Mouse (Mus musculus) urinary bladder, postnatal 36 days (tissue): ENCODE data around the gene Eif1.
A peak's percentile ranks its signal among the peaks of the same experiment; 100 is the strongest.
"Not testable (repeated sequence)": the region's sequence is repeated elsewhere in the genome, so short reads cannot be mapped to it uniquely, and the experiment has no call there.

ENCODE experiments used
- DNase-seq, 2 experiments: peaks; one replicate each; pipeline ENCODE4 v3.0.0; 2022; ENCODE audit warnings: low spot score in 2 of 2, mixed read lengths in 1 of 2

The Eif1 gene

GRCm38 (mm10) chr11:100352076-100352857 lies 32.6 kb downstream of the Eif1 start:
- DNase-seq = no peak

- peak in 1 of 2 experiments; percentile 26 for DNase-seq
Observed at GRCm38 (mm10) chr11:100355151-100355951, 35.7 kb downstream of the Eif1 start.

- DNase-seq = peak; percentile 57 to 58
Observed at GRCm38 (mm10) chr11:100355972-100356818, 36.5 kb downstream of the Eif1 start, which contains the start of gene Hap1. Gene Hap1 (minus strand): TSS chr11:100356128.

- DNase-seq = no peak
Observed at GRCm38 (mm10) chr11:100356819-100357211, 37.1 kb downstream of the Eif1 start.

- DNase-seq = no peak
Observed at GRCm38 (mm10) chr11:100357408-100357807, 37.7 kb downstream of the Eif1 start.

GRCm38 (mm10) chr11:100360175-100360574 lies 40.5 kb downstream of the Eif1 start:
- DNase-seq = no peak

GRCm38 (mm10) chr11:100361059-100361458 lies 41.4 kb downstream of the Eif1 start:
- not testable (repeated sequence) for DNase-seq

- peak; percentile 67 to 75 for DNase-seq
Observed at GRCm38 (mm10) chr11:100362209-100362978, 42.7 kb downstream of the Eif1 start.

GRCm38 (mm10) chr11:100362979-100363562 lies 43.4 kb downstream of the Eif1 start:
- peak; percentile 66 to 71 for DNase-seq

- no peak for DNase-seq
Observed at GRCm38 (mm10) chr11:100369145-100369544, 49.5 kb downstream of the Eif1 start.

- DNase-seq = no peak
Observed at GRCm38 (mm10) chr11:100369822-100370221, 50.1 kb downstream of the Eif1 start.
